Mouse (Mus musculus): ENCODE measurements at regions not wholly inside any gene's neighbourhood (a gene's known extent, or its start where the extent isn't known, plus 50 kb on each side); places are given as distances from the start of the nearest gene placed in this dataset.

DNA sequence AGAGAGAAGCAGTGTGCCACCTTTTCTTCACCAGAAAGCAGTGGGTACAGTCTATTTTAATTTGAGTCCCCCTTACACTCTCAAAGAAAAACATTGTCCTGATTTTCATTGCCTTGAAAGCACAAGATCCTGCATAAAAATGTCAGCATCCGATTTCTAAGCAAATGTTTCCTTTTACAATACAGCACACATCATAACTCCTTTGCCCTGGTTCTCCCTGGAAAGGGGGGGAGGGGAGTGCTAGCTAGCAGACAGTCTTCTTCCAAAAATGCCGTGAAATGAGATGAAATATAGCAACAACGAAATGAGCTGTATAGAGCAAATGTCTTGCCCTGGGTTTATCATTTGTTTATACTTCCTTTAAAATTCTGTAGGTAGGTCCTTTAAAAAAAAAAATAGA is 350.5 kb upstream of the Hand2 start:
- no peak for TF ChIP-seq CTCF (IDR thresholded peaks at IDR 0.05; ENCODE audit: low read depth, low read length)
- TF ChIP-seq POLR2A (IDR thresholded peaks at IDR 0.05; ENCODE audit: extremely low read depth, insufficient read depth, low read length), result no peak
